Mouse (Mus musculus): Measurements from ENCODE around the gene Rexo2.
"Not testable (repeated sequence)": the region's sequence is repeated elsewhere in the genome, so short reads cannot be mapped to it uniquely, and the experiment has no call there.

The Rexo2 gene

DNA sequence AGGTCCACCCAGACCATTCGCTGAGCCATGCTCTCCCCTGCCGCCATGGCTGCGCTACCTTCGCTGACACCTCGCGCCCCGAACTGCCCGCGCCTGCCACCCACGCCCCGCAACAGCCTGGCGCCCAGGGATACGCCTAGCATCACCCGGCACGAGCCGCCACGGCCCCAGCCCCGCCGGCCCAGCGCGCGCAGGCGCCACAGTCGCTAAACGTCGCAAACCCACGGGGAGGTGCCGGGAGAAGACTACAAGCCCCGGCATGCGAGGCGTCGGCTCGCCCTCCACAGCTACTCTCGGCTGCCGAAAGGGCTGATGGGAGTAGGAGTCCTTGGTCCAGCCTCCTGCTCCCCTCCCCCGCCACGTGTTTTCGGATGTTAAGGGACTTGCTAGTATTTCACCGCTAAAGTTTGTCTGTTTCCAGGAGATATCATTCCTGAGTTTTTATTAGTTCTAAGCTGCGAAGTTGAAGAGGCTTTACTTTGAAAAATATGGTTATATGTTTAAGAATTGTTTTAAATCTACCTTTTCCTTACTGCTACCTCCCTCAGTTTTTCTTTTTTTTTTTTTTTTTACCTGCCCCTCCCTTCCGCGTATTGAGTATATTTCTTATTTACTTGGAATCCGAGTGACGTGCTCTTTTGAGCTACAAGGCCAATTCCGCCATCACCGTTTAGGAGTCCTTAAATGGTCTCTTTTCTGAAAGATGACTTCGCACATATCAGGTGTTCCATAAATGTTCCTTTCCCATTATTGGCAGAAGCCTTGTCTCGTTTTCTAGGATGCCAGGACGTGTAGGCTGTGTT lies at the start of gene Rexo2:
Gene Rexo2, minus strand, starts transcription at position 213 of the 803 bp plus-strand sequence.
- peak; percentile 94 for DNase-seq (ENCODE audit: low read depth, low spot score)

DNA sequence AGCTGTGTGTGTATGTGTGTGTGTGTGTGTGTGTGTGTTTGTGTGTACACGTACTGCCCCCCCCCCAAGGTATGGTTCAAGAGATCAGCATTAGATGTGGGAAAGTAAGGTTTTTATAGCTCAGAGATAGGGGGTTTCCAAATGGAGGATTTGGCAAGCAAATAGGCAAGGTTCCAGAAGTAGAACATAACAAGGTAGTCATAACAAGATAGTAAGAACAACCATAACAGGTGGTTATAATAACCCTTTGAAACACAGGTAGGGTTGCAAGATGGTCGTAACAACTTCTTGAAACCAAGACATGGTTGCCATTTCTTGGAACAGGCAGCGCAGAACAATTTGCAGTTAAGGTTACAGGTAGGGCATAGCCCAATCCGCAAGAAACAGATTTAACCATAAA lies 46.1 kb upstream of the Rexo2 start:
- no peak for DNase-seq (ENCODE audit: low read depth, low spot score)

DNA sequence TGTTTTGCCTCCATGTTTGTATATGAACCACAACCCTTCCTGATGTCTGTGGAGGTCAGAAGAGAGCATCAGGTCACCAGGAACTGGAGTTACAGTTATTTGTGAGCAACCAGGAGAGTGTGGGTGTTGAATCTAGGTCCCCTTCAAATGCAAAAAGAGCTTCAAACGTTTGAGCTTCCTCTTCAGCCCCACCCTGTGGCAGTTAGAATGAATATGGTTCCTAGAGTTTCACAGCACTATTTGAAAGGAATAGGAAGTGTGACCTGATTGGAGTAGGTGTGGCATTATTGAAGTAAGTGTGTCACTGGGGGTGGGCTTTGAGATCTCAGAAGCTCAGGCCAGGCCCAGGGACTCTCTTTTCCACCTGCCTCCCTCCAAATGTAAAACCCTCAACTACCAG lies 45.1 kb upstream of the Rexo2 start:
- DNase-seq (ENCODE audit: low read depth, low spot score), result peak; percentile 29

GRCm38 (mm10) chr9:48520405-48520804 lies 40.0 kb upstream of the Rexo2 start:
- DNase-seq (ENCODE audit: low read depth, low spot score), result not testable (repeated sequence)

GRCm38 (mm10) chr9:48517372-48518130 lies 37.1 kb upstream of the Rexo2 start:
- no peak for DNase-seq (ENCODE audit: low read depth, low spot score)

- no peak for DNase-seq (ENCODE audit: low read depth, low spot score)
These were observed 36.4 kb upstream of the Rexo2 start for GRCm38 (mm10) chr9:48516615-48517371.

- DNase-seq (ENCODE audit: low read depth, low spot score), result no peak
These were observed 34.9 kb upstream of the Rexo2 start for GRCm38 (mm10) chr9:48515332-48515731.

GRCm38 (mm10) chr9:48510134-48510533 lies 29.7 kb upstream of the Rexo2 start:
- no peak for DNase-seq (ENCODE audit: low read depth, low spot score)

DNA sequence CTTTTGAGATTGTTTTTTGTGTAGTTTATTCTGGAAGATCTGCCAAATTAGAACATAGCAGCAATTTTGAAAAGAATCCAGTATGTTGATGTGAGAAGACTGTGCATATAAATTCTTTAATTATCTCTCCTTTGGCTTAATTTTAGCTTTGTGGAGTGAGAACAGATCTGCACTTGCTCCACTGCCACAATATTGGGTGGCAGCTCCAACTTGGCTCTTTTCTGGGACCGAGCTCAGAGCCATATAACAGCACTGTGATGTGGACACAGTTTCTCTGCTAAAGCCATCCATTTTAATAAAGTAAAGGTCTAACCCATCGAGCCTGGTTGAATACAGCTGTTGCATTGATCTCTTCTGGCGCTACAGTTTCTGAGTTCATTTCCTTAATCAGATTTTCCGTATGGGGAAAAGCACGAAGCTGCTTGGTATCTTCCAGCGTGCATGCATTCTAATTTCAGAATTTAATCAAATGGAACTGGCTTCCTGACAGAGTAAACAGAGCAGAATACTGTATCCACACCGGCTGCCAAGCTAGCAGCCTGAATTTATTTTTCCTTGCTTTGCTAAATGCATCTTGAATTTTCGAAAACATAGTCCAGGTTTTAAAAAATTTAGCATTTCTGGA lies 24.4 kb upstream of the Rexo2 start:
- no peak for DNase-seq (ENCODE audit: low read depth, low spot score)

GRCm38 (mm10) chr9:48503001-48503400 lies 22.6 kb upstream of the Rexo2 start:
- DNase-seq (ENCODE audit: low read depth, low spot score), result no peak

GRCm38 (mm10) chr9:48501192-48501591 lies 20.8 kb upstream of the Rexo2 start:
- DNase-seq (ENCODE audit: low read depth, low spot score), result no peak

- DNase-seq (ENCODE audit: low read depth, low spot score), result no peak
These were observed 15.1 kb upstream of the Rexo2 start for GRCm38 (mm10) chr9:48495548-48495932.

DNA sequence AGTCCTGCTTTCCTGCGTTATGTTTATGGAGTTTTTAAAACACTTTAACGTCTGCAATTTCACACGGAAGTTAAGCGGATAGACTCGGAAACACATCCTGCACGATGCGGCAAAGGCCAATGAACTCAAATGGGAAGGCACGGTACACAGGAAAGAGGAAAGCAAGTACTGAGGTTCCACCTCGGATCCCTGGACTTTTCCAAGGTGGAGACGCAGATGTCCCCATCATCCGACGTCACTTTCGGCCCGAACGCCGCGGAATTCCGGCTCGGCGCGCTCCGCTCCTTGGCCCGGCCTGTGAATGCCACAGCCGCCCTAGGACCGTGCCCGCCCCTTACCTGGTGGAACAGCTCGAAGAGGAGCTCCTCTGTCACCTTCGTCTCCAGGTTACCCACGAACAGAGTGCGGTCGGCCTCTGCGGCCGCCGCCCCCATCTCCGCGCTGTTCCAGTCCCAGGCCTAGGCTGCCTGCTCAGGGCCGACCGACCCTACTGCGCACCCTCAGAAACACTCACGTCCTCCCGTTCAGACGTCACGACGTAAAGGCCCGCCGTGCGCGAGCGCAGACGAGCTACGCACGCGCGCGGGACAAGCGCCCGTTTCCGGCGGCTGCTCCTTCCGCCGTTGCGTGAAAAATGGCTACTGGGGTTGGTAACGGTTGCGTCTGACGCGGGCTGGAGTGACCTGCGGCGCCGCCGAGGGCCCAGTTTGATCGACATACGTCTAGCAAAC lies 14.6 kb upstream of the Rexo2 start, which contains the start of the genes Rbm7 and Gm5617:
Gene Rbm7, minus strand, starts transcription at position 483 of the 731 bp plus-strand sequence.
Gene Gm5617, plus strand, starts transcription at position 626 of the 731 bp plus-strand sequence.
- peak; percentile 95 for DNase-seq (ENCODE audit: low read depth, low spot score)

DNA sequence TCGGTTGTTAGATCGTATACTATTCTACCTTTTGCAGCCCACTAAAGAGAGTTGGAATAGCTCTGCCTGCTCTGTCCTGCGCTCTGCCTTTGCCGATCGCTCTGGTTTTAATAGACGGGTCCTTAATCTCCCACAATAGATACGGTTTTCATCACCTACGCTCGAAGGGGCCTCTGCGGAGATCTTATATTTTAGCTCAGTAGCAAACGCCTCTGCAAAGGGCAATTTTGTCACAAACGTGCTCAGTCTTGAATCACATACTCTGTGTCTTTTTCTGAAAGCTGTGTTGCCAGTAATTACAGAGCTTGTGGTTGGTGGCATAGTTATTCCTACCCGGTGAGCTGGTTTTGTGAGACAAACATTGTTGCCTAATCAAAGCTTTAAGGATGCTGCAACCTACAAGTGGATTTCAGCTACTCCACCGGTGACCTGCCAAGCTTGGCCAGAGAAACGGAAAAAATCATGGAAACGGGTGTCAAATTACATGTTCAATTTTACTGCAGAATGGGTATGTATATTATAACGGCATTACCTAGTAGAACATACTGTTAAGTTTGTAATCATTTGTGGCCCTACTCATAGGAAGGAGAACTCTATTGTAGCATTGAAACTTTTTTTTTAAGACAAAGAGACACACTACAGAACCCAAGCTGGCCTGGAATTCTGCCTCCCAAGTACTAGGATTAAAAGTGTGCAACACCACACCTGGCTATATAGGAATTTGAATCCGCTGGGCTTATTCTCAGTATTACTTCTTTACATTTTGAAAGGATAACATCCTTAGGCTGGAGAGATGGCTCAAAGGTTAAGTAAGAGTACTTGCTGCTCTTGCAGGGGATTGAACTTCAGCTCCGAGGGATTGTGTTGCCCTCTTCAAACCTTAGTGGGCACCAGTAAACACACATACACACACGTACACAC lies 1.1 kb upstream of the Rexo2 start:
- DNase-seq (ENCODE audit: low read depth, low spot score), result no peak

GRCm38 (mm10) chr9:48479838-48480410 lies 499 bp downstream of the Rexo2 start:
- DNase-seq (ENCODE audit: low read depth, low spot score), result no peak

DNA sequence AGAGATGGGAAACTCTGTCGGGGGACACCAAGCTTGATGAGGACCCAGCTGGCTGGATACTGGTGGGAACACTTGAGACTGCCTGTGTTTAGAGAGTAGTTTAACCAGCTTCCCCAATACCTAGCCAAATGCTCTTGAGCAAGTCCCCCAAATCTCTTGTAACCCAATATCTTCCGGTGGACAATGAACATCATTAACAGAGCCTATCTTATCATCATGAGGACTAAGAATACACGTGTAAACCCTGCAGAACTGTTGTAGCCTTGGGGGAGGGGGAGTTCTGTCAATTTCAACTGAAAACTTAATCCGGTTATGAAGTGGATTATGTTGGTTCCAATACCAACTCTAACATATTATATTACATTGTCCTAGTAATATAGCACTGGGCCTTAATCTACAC lies 1.6 kb downstream of the Rexo2 start:
- DNase-seq (ENCODE audit: low read depth, low spot score), result no peak

- no peak for DNase-seq (ENCODE audit: low read depth, low spot score)
These were observed 3.9 kb downstream of the Rexo2 start for GRCm38 (mm10) chr9:48476236-48477165.

DNA sequence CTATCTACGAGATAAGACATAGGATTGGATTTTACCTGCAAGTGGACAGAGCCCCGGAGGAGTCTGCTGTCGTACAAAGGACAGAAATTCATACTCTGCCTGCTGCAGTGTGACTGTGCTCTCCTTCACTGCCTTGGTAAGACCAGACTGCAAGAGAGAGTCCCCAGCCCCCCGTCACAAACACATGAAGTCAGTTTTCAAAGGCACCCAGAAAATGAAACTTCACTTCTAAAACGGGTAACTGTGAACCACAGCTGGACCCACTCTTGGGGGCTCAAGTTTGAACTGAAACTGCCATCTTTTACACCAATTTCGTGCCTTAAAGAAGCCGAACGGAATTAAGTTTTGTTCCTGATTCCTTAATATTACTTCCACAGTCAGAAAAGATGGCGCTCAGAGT lies 6.1 kb downstream of the Rexo2 start:
- DNase-seq (ENCODE audit: low read depth, low spot score), result no peak
